Mouse (Mus musculus): ENCODE measurements at regions not wholly inside any gene's neighbourhood (a gene's known extent, or its start where the extent isn't known, plus 50 kb on each side); places are given as distances from the start of the nearest gene placed in this dataset.
"Not testable (repeated sequence)": the region's sequence is repeated elsewhere in the genome, so short reads cannot be mapped to it uniquely, and the experiment has no call there.

DNA sequence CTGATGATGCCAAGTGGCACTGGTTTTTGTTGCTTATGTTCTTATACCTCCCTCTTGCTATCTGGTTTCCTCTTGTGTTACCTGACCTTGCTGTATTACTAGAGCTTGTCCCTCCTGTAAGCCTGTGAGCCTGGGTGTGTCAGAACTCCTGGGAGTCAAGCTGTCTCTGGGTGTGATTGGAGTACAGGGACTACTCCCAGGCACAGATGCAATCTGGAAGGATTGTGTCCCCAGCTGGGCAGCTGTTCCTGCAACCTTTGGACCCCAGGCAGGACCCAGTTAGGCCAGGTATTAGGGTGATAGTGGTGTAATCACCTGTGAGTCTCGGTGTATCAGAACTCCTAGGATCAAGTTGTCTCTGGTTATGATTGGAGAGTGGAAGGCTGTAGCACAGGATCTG lies 97.4 kb upstream of the Dock11 start:
- DNase-seq (ENCODE audit: extremely low read depth, insufficient read length, low spot score) = no peak

GRCm38 (mm10) chrX:35813206-35813605 lies 75.4 kb upstream of the Dock11 start:
- peak; percentile 6 for DNase-seq (ENCODE audit: extremely low read depth, insufficient read length, low spot score)

- DNase-seq (ENCODE audit: extremely low read depth, insufficient read length, low spot score) = not testable (repeated sequence)
Observed at GRCm38 (mm10) chrX:35834411-35834810, 54.2 kb upstream of the Dock11 start.

DNA sequence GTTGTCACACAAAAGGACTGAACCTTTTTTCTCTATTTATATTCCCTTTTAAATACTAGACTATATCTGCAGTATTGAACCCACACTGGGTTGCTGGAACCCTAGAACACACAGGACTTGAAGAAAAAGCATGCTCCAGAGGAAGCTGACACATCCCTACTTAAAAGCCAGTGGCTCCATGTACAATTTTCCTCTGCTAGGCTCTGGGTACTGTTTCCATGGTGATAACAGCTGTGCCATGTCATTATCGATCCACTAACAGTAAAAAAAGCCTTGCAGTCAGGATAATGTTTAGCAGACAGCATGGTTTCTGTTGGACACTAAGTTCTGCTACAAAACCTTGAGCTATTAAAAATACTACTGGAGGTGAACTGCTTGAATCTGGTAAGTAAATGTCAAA lies 50.6 kb upstream of the Dock11 start:
- no peak for DNase-seq (ENCODE audit: extremely low read depth, insufficient read length, low spot score)

All from 3134 (cell line).